Mouse (Mus musculus) intestine, embryonic 16.5 days (tissue): Measurements from ENCODE around the gene BC048403. TPM values are rescaled to one million over a fixed set of nuclear protein-coding genes. Genes with fewer than 3 reads are reported as not detected.

ENCODE experiments used
- ATAC-seq: fragments of 200-750 bp; cut with Nextera tagmentation; 2 replicates; pipeline ENCODE4 v1.8.0; 2017; ENCODE audit warnings: moderate TSS enrichment, moderate library complexity
- H3K27ac ChIP-seq: fragments of 300-500 bp; sonication (generic); 2 replicates; pipeline ENCODE4 v1.5.1; 2014; ENCODE audit warnings: mild to moderate bottlenecking, low read length
- H3K27me3 ChIP-seq: fragments of 300-500 bp; sonication (generic); replicated peaks from 2 replicates; pipeline ENCODE4 v1.6.1; 2014; ENCODE audit warnings: low read length, control low read depth, mixed read lengths; ENCODE audit not compliant: control insufficient read depth, insufficient read depth
- H3K36me3 ChIP-seq: fragments of 300-500 bp; sonication (generic); 2 replicates; pipeline ENCODE4 v1.6.1; 2014; ENCODE audit warnings: low read length, control low read depth; ENCODE audit not compliant: control insufficient read depth, insufficient read depth
- H3K4me1 ChIP-seq: fragments of 300-500 bp; sonication (generic); 2 replicates; pipeline ENCODE4 v1.6.1; 2014; ENCODE audit warnings: low read length, control low read depth, mixed read lengths; ENCODE audit not compliant: control insufficient read depth, insufficient read depth
- H3K4me2 ChIP-seq: fragments of 300-500 bp; sonication (generic); 2 replicates; pipeline ENCODE4 v1.6.1; 2014; ENCODE audit warnings: low read depth, low read length, control low read depth
- H3K4me3 ChIP-seq: fragments of 300-500 bp; sonication (generic); 2 replicates; pipeline ENCODE4 v1.5.1; 2014; ENCODE audit warnings: mild to moderate bottlenecking, low read length
- H3K9ac ChIP-seq: fragments of 300-500 bp; sonication (generic); 2 replicates; pipeline ENCODE4 v1.6.1; 2014; ENCODE audit warnings: low read depth, low read length
- H3K9me3 ChIP-seq: fragments of 300-500 bp; sonication (generic); 2 replicates; pipeline ENCODE4 v1.6.1; 2016; ENCODE audit warnings: low read length, control low read depth; ENCODE audit not compliant: control insufficient read depth
- WGBS: fragments of 180-500 bp; shearing (Covaris S2); extraction: QIAGEN DNeasy Blood & Tissue Kit; methylation state at CpG from one replicate; pipeline ENCODE4 v1.1.7; 2014; 5-methylcytosine and 5-hydroxymethylcytosine counted together
- polyA plus RNA-seq: library from polyadenylated mRNA; unstranded; fragments of >200 nt; fragmentation: Nextera tagmentation; extraction: Ambion mirVana; gene quantifications from 2 replicates; pipeline ENCODE4 v1.2.1, GENCODE M21; 2015

BC048403 gene
- polyA plus RNA-seq, 1 experiment from 2014 or later: 2.6 TPM

DNA sequence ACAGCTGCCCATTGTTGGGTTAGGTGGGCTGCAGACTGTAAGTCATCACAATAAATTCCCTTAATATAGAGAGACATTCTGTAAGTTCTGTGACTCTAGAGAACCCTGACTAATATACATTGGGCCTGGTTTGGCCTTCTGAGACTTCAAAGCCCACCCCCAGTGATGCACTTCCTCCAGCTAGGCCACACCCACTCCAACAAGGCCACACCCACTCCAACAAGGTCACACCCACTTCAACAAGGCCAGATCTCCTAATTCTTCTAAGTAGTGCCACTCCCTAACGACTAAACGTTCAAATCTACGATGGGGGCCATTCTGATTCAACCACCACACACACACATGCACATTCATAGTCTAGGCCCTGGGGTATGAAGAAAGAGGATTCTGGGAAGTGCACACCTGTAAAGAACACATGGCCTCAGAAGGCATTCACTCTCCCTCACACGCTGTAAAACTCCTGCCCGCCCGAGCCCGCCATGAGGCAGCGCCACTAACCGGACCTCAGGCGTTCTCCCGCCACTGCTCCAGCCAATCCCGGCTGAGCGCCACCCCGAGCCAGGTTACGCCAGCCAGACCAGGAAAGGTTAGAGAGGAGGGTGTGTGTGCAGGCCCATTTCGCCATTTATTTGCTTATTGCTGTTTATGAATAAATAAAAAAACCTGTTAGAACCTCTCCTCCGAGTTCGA is 20.7 kb upstream of the BC048403 start:
- Histone ChIP-seq H3K4me1 (no peaks in the 10 kb centered on the region), H3K9ac (no peak overlapping the region), H3K4me3 (no peak overlapping the region), H3K27me3 (no peaks in the 10 kb centered on the region), H3K9me3 (no peaks in the 10 kb centered on the region), H3K36me3 (no peaks in the 10 kb centered on the region), H3K4me2 (no peak overlapping the region), H3K27ac (no peak overlapping the region)
- WGBS: 93% methylated on average over 18 of the region's 18 CpGs
- ATAC-seq: no peak

- WGBS: 94% methylated on average over 13 of the region's 13 CpGs
Observed at GRCm38 (mm10) chr10:121720701-121721100, 19.0 kb upstream of the BC048403 start.

GRCm38 (mm10) chr10:121726505-121726904 is 13.2 kb upstream of the BC048403 start:
- ATAC-seq: no peak
- no peaks in the 10 kb centered on the region for H3K27me3 ChIP-seq
- H3K9me3 ChIP-seq: no peaks in the 10 kb centered on the region
- H3K27ac ChIP-seq: no peak overlapping the region
- no peak overlapping the region for H3K9ac ChIP-seq
- no peaks in the 10 kb centered on the region for H3K4me1 ChIP-seq
- WGBS: 73% methylated on average over 4 of the region's 4 CpGs
- H3K4me2 ChIP-seq: no peak overlapping the region
- H3K4me3 ChIP-seq: no peak overlapping the region
- no peaks in the 10 kb centered on the region for H3K36me3 ChIP-seq

More at GRCm38 (mm10) chr10:121720701-121721100, 19.0 kb upstream of the BC048403 start:
- no peaks in the 10 kb centered on the region for H3K4me1 ChIP-seq
- no peak for ATAC-seq
- no peak overlapping the region for H3K4me3 ChIP-seq
- H3K9me3 ChIP-seq: no peaks in the 10 kb centered on the region
- H3K27me3 ChIP-seq: no peaks in the 10 kb centered on the region
- no peak overlapping the region for H3K9ac ChIP-seq
- H3K27ac ChIP-seq: no peak overlapping the region
- H3K4me2 ChIP-seq: no peak overlapping the region
- H3K36me3 ChIP-seq: no peaks in the 10 kb centered on the region

DNA sequence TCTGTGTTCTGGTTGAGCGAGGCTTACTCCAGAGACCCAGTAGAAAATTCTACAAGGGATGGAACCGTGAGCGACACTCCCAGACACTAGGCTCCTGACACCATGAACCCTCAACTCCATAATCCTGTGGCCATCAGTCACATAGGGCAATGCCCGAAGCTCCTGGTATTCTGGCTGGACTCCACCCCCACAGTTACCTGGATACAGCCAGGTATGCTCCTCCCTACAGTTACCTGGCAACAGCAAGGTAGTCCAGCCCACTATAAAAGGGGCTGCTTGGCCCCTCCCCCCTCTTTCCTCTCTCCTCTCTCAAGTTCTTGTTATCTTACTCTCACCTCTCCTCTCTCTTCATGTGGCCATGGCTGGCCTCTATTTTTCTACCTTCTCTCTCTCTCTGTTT is 12.6 kb upstream of the BC048403 start:
- Histone ChIP-seq H3K4me3 (no peak overlapping the region), H3K27ac (no peak overlapping the region), H3K4me1 (no peaks in the 10 kb centered on the region), H3K9me3 (no peaks in the 10 kb centered on the region), H3K9ac (no peak overlapping the region), H3K36me3 (no peaks in the 10 kb centered on the region), H3K27me3 (no peaks in the 10 kb centered on the region), H3K4me2 (no peak overlapping the region)
- ATAC-seq: no peak
- WGBS: 63% methylated on average over 4 of the region's 4 CpGs

DNA sequence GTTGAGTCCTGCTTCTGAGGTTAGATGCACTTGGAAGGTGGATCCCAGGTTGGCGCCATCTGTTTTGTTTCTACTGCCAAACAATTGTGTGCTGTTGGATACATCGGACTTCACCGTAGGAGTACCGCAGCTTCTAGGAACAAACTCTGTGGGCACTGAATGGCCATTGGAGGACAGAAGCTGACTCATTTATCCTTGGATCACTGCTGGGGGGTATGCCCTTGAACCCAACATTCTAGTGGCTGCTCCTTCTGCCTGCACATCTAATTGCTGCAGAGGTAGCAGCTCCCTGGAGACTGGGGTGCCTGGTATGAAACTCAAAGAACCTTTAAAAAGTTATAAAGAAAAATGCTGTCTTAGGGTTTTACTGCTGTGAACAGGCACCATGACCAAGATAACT is 11.5 kb upstream of the BC048403 start:
- ATAC-seq: no peak
- Histone ChIP-seq H3K27me3 (no peaks in the 10 kb centered on the region), H3K27ac (no peak overlapping the region), H3K4me3 (no peak overlapping the region), H3K4me1 (no peaks in the 10 kb centered on the region), H3K36me3 (no peaks in the 10 kb centered on the region), H3K9me3 (no peaks in the 10 kb centered on the region), H3K9ac (no peak overlapping the region), H3K4me2 (no peak overlapping the region)
- 96% methylated on average over 4 of the region's 4 CpGs for WGBS

- H3K4me3 ChIP-seq: no peak overlapping the region
- no peaks in the 10 kb centered on the region for H3K9me3 ChIP-seq
- H3K4me2 ChIP-seq: no peak overlapping the region
- H3K27me3 ChIP-seq: no peaks in the 10 kb centered on the region
- H3K36me3 ChIP-seq: no peaks in the 10 kb centered on the region
- no peaks in the 10 kb centered on the region for H3K4me1 ChIP-seq
- H3K9ac ChIP-seq: no peak overlapping the region
- no peak for ATAC-seq
- 94% methylated on average over 8 of the region's 8 CpGs for WGBS
- H3K27ac ChIP-seq: no peak overlapping the region
Observed at GRCm38 (mm10) chr10:121731048-121731725, 8.6 kb upstream of the BC048403 start.

DNA sequence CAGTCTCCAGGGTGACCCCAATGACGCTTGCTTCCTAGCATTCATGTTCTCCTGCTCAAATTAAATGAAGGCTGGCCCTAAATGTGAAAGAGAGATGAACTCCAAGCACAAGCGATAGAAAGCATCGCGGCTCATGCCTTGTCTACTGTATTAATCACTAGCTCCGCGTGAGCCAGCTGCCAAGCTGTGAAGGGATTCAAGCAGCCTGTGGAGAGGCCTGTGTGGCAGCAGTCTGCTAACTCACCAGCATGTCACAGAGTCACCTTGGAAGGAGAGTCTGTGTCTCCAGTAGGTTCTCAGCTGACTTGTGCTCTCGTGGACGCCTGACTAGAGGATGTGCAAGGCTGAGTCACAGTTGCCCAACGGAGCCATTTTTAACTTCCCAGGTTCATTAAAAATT is 7.2 kb upstream of the BC048403 start:
- no peak overlapping the region for H3K4me3 ChIP-seq
- ATAC-seq: no peak
- H3K9me3 ChIP-seq: no peaks in the 10 kb centered on the region
- H3K27me3 ChIP-seq: no peaks in the 10 kb centered on the region
- no peak overlapping the region for H3K4me2 ChIP-seq
- 85% methylated on average over 9 of the region's 9 CpGs for WGBS
- no peaks in the 10 kb centered on the region for H3K4me1 ChIP-seq
- no peaks in the 10 kb centered on the region for H3K36me3 ChIP-seq
- no peak overlapping the region for H3K9ac ChIP-seq
- no peak overlapping the region for H3K27ac ChIP-seq

DNA sequence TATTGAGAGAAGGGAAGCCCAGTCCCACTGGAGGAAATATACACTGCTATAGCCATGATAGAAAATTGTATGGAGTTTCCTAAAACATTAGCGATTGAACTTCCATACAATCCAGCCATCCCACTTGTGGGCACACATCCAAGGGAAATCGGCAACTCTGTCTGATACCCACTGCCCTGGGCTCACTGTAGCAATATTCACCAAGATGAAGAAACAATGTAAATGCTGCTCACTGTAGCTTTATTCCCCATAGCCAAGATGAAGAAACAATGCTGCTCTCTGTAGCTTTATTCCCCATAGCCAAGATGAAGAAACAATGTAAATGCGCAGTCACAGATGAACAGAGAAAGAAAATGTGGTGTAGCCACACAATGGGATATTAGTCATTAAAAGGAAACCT is 2.5 kb upstream of the BC048403 start:
- H3K4me3 ChIP-seq: no peak overlapping the region
- no peak overlapping the region for H3K27ac ChIP-seq
- H3K4me2 ChIP-seq: no peak overlapping the region
- no peaks in the 10 kb centered on the region for H3K27me3 ChIP-seq
- H3K36me3 ChIP-seq: no peaks in the 10 kb centered on the region
- 91% methylated on average over 3 of the region's 3 CpGs for WGBS
- ATAC-seq: no peak
- H3K9ac ChIP-seq: no peak overlapping the region
- no peaks in the 10 kb centered on the region for H3K9me3 ChIP-seq
- H3K4me1 ChIP-seq: peaks cover 3% of the 10 kb centered on the region

- Histone ChIP-seq H3K9ac (no peak overlapping the region), H3K27me3 (no peaks in the 10 kb centered on the region), H3K4me3 (no peak overlapping the region), H3K4me1 (peaks cover 3% of the 10 kb centered on the region), H3K9me3 (0 out of 2 replicates have a peak, but pooled peaks cover 5% of the 10 kb centered on the region), H3K4me2 (no peak overlapping the region), H3K27ac (no peak overlapping the region), H3K36me3 (peaks cover 7% of the 10 kb centered on the region; the same call in 1 of the 2 replicates)
- no peak for ATAC-seq
- 62% methylated on average over 4 of the region's 4 CpGs for WGBS
Observed at GRCm38 (mm10) chr10:121742336-121742735, 2.6 kb downstream of the BC048403 start.
